Mouse (Mus musculus) testis, adult 2 months (tissue): ENCODE measurements around the gene Rem2.

ENCODE experiments used
- CTCF ChIP-seq: fragments of 200-500 bp; IDR thresholded peaks from 2 replicates; pipeline ENCODE4 v1.5.1; 2012; ENCODE audit warnings: low read depth, mild to moderate bottlenecking, inconsistent platforms, low read length, moderate library complexity; ENCODE audit not compliant: control insufficient read depth, insufficient read depth, insufficient replicate concordance
- POLR2A ChIP-seq: fragments of 200-500 bp; IDR thresholded peaks from 2 replicates; pipeline ENCODE4 v1.6.1; 2012; ENCODE audit warnings: low read depth, mild to moderate bottlenecking, inconsistent platforms, low read length, moderate library complexity; ENCODE audit not compliant: control insufficient read depth

DNA sequence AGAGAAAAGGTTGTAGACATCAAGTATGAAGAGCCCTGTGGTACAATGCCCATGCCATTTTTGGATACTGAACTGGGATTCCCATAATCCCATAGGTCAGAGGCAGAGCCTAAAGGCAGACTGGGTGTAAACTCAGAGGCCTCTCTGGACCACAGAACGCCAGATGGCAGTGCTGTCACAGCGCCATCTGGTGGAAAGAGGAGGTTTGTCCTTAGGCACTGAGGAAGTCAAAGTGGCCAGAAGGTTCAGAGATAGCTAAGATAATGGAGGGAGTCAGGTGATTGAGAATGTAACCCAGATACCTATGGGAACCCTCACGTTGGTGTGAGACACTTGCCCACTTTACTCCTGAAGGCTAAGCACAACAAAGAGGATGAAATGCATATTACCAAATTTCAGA is 18.3 kb downstream of the Rem2 start:
- peak; percentile 92; the same call in 1 of the 2 replicates for TF ChIP-seq CTCF
- no peak for TF ChIP-seq POLR2A
